Mouse (Mus musculus) thymus, postnatal 25 days (tissue): ENCODE measurements around the gene Vmn1r79.
"Not testable (repeated sequence)": the region's sequence is repeated elsewhere in the genome, so short reads cannot be mapped to it uniquely, and the experiment has no call there.

Experiments used
- DNase-seq: peaks from one replicate; pipeline ENCODE4 v3.0.0; 2022

The Vmn1r79 gene

GRCm38 (mm10) chr7:12170979-12171378, at the start of gene Vmn1r79:
Vmn1r79 (plus strand) TSS chr7:12171279.
- DNase-seq = not testable (repeated sequence)

GRCm38 (mm10) chr7:12149957-12150356, 21.1 kb upstream of the Vmn1r79 start, which contains the start of gene Vmn1r78:
Vmn1r78 (plus strand) TSS chr7:12150257.
- no peak for DNase-seq

DNA sequence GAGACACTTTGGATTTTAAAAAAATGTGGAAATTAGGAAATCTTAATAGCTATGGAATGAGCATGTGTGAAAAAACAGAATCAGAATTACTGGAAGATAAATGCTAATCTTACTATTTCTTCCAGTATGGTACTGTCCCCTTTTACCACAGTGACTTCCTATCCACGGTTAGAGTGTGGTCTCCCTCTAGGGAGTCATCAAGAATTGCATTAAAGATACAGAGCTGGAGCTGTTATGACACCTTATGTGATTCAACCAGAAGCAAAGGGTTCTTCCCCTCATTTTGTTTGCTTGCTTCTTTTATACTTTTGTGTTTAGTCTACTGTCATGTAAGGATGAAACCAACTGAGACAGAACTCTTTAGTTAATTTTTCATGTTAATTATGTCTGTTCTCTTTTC, 14.6 kb upstream of the Vmn1r79 start:
- DNase-seq = not testable (repeated sequence)

- DNase-seq = not testable (repeated sequence)
Observed at GRCm38 (mm10) chr7:12172926-12173325, 1.8 kb downstream of the Vmn1r79 start.

- no peak for DNase-seq
Observed at GRCm38 (mm10) chr7:12188986-12189385, 17.9 kb downstream of the Vmn1r79 start, which contains the start of gene Vmn1r80. Vmn1r80 (plus strand) TSS chr7:12189286.

GRCm38 (mm10) chr7:12204141-12204540, 33.1 kb downstream of the Vmn1r79 start:
- no peak for DNase-seq
